Mouse (Mus musculus) embryonic facial prominence, embryonic 14.5 days (tissue): ENCODE measurements around the gene Prpf19. TPM values are rescaled to one million over a fixed set of nuclear protein-coding genes. Genes with fewer than 3 reads are reported as not detected.

Source experiments
- ATAC-seq: fragments of 200-750 bp; cut with Nextera tagmentation; 2 replicates; pipeline ENCODE4 v1.8.0; 2017; ENCODE audit warnings: low read depth, moderate number of reproducible peaks, moderate TSS enrichment
- DNase-seq: peaks from one replicate; pipeline ENCODE4 v3.0.0-alpha.2; 2015; ENCODE audit warnings: low spot score
- H3K27ac ChIP-seq: fragments of 300-500 bp; sonication (generic); replicated peaks from 2 replicates; pipeline ENCODE4 v1.5.1; 2014; ENCODE audit warnings: low read depth, mild to moderate bottlenecking, low read length, moderate library complexity
- H3K27me3 ChIP-seq: fragments of 300-500 bp; sonication (generic); replicated peaks from 2 replicates; pipeline ENCODE4 v1.6.1; 2014; ENCODE audit warnings: low read length; ENCODE audit not compliant: control insufficient read depth, insufficient read depth
- H3K36me3 ChIP-seq: fragments of 300-500 bp; sonication (generic); 2 replicates; pipeline ENCODE4 v1.6.1; 2014; ENCODE audit warnings: low read length, mixed read lengths; ENCODE audit not compliant: control insufficient read depth, insufficient read depth
- H3K4me1 ChIP-seq: fragments of 300-500 bp; sonication (generic); 2 replicates; pipeline ENCODE4 v1.6.1; 2014; ENCODE audit warnings: antibody characterized with exemption, low read length; ENCODE audit not compliant: control insufficient read depth, insufficient read depth
- H3K4me2 ChIP-seq: fragments of 300-500 bp; sonication (generic); 2 replicates; pipeline ENCODE4 v1.6.1; 2014; ENCODE audit warnings: low read depth, mild to moderate bottlenecking, low read length, moderate library complexity, mixed read lengths
- H3K4me3 ChIP-seq: fragments of 300-500 bp; sonication (generic); 2 replicates; pipeline ENCODE4 v1.5.1; 2014; ENCODE audit warnings: low read depth, mild to moderate bottlenecking, low read length
- H3K9ac ChIP-seq: fragments of 300-500 bp; sonication (generic); 2 replicates; pipeline ENCODE4 v1.6.1; 2014; ENCODE audit warnings: low read depth, mild to moderate bottlenecking, low read length, moderate library complexity, mixed read lengths
- H3K9me3 ChIP-seq: fragments of 300-500 bp; sonication (generic); 2 replicates; pipeline ENCODE4 v1.6.1; 2016; ENCODE audit warnings: low read length; ENCODE audit not compliant: control insufficient read depth
- WGBS: fragments of 180-500 bp; shearing (Covaris S2); extraction: QIAGEN DNeasy Blood & Tissue Kit; methylation state at CpG from one replicate; pipeline ENCODE4 v1.1.7; 2014; 5-methylcytosine and 5-hydroxymethylcytosine counted together
- polyA plus RNA-seq: library from polyadenylated mRNA; unstranded; fragments of >200 nt; fragmentation: Nextera tagmentation; extraction: Ambion mirVana; gene quantifications from 2 replicates; pipeline ENCODE4 v1.2.1, GENCODE M21; 2014

The Prpf19 gene
- polyA plus RNA-seq, 1 experiment from 2014 or later, result 46.1 TPM

- no peaks in the 10 kb centered on the region for H3K27me3 ChIP-seq
- H3K36me3 ChIP-seq, result peaks cover 31% of the 10 kb centered on the region
- DNase-seq (no peak), ATAC-seq (no peak)
- no peak overlapping the region for H3K27ac ChIP-seq
- no peaks in the 10 kb centered on the region for H3K9me3 ChIP-seq
- peaks cover 16% of the 10 kb centered on the region for H3K4me1 ChIP-seq
- H3K9ac ChIP-seq, result peak overlapping the region; percentile 83
- H3K4me3 ChIP-seq, result peak overlapping the region; percentile 56
- H3K4me2 ChIP-seq, result peak overlapping the region; percentile 89
- 3% methylated on average over 19 of the region's 20 CpGs for WGBS
Observed at GRCm38 (mm10) chr19:10948416-10948815, 53.4 kb downstream of the Prpf19 start.

- WGBS, result under 1% methylated on average over 25 of the region's 30 CpGs
- Histone ChIP-seq H3K4me1 (peaks cover 16% of the 10 kb centered on the region), H3K27me3 (no peaks in the 10 kb centered on the region), H3K4me2 (peak within 1 kb of the TSS; percentile 89), H3K27ac (peak within 1 kb of the TSS; percentile 57), H3K36me3 (peaks cover 24% of the 10 kb centered on the region), H3K9ac (peak within 1 kb of the TSS; percentile 83), H3K4me3 (peak within 1 kb of the TSS; percentile 56), H3K9me3 (no peaks in the 10 kb centered on the region)
- peak; percentile 99 for DNase-seq
- peak; percentile 96 for ATAC-seq
Observed at GRCm38 (mm10) chr19:10949112-10949511, 54.1 kb downstream of the Prpf19 start, which contains the start of gene Ccdc86. Ccdc86 (minus strand) TSS chr19:10949266.

- peak overlapping the region; percentile 83 for H3K9ac ChIP-seq
- peak overlapping the region; percentile 56 for H3K4me3 ChIP-seq
- H3K27ac ChIP-seq, result peak overlapping the region; percentile 57
- H3K4me1 ChIP-seq, result peaks cover 16% of the 10 kb centered on the region
- no peak for DNase-seq
- ATAC-seq, result no peak
- no peaks in the 10 kb centered on the region for H3K9me3 ChIP-seq
- no peaks in the 10 kb centered on the region for H3K27me3 ChIP-seq
- H3K4me2 ChIP-seq, result peak overlapping the region; percentile 57
- peaks cover 19% of the 10 kb centered on the region for H3K36me3 ChIP-seq
- WGBS, result 47% methylated on average over 9 of the region's 9 CpGs
Observed at GRCm38 (mm10) chr19:10949558-10949957, 54.5 kb downstream of the Prpf19 start.

- H3K27ac ChIP-seq, result peak overlapping the region; percentile 52; the same call in 1 of the 2 replicates
- ATAC-seq (peak; percentile 75), DNase-seq (peak; percentile 87)
- no peaks in the 10 kb centered on the region for H3K9me3 ChIP-seq
- H3K27me3 ChIP-seq, result no peaks in the 10 kb centered on the region
- peaks cover 10% of the 10 kb centered on the region for H3K4me1 ChIP-seq
- 52% methylated on average over 11 of the region's 11 CpGs for WGBS
- no peak overlapping the region for H3K9ac ChIP-seq
- no peak overlapping the region for H3K4me2 ChIP-seq
- H3K36me3 ChIP-seq, result no peaks in the 10 kb centered on the region
- H3K4me3 ChIP-seq, result no peak overlapping the region
Observed at GRCm38 (mm10) chr19:10952021-10952939, 57.2 kb downstream of the Prpf19 start.

Other genes starting within 250 kb of the Prpf19 start
- gene Pga5, start 217.2 kb upstream of the Prpf19 start, polyA plus RNA-seq, result 0.14 TPM in 1 of 2 replicates, not detected in the other
- 34.8 and 35.9 TPM in 2 replicates for gene Vps37c, start 206.5 kb upstream of the Prpf19 start, polyA plus RNA-seq
- gene Cd5, start 156.2 kb upstream of the Prpf19 start, polyA plus RNA-seq, result 0.58 and 0.78 TPM in 2 replicates
- 0.07 TPM in 1 of 2 replicates, not detected in the other for gene Cd6, start 65.2 kb upstream of the Prpf19 start, polyA plus RNA-seq
- 0.84 and 1.3 TPM in 2 replicates for gene Slc15a3, start 55.5 kb upstream of the Prpf19 start, polyA plus RNA-seq
- 58.5 and 67.8 TPM in 2 replicates for gene Tmem132a, start 25.3 kb upstream of the Prpf19 start, polyA plus RNA-seq
- 131 and 137 TPM in 2 replicates for gene Tmem109, start 13.2 kb upstream of the Prpf19 start, polyA plus RNA-seq
- 0.17 TPM in 1 of 2 replicates, not detected in the other for gene Zp1, start 25.4 kb downstream of the Prpf19 start, polyA plus RNA-seq
- gene Ptgdr2, start 41.9 kb downstream of the Prpf19 start, polyA plus RNA-seq, result 0.08 and 0.20 TPM in 2 replicates
- gene Ccdc86, start 54.0 kb downstream of the Prpf19 start, polyA plus RNA-seq, result 22.4 and 25.2 TPM in 2 replicates
- 0.53 and 0.89 TPM in 2 replicates for gene Ms4a10, start 79.4 kb downstream of the Prpf19 start, polyA plus RNA-seq
- gene Ms4a15, start 98.0 kb downstream of the Prpf19 start, polyA plus RNA-seq, result not detected in 2 replicates
- not detected in 2 replicates for gene Ms4a18, start 122.8 kb downstream of the Prpf19 start, polyA plus RNA-seq
- gene Ms4a8a, start 185.9 kb downstream of the Prpf19 start, polyA plus RNA-seq, result not detected in 2 replicates
- not detected in 2 replicates for gene 1700017D01Rik, start 235.6 kb downstream of the Prpf19 start, polyA plus RNA-seq